Comparison of ENCODE assay signal across 9 mouse cellular contexts in the genomic region with DNA sequence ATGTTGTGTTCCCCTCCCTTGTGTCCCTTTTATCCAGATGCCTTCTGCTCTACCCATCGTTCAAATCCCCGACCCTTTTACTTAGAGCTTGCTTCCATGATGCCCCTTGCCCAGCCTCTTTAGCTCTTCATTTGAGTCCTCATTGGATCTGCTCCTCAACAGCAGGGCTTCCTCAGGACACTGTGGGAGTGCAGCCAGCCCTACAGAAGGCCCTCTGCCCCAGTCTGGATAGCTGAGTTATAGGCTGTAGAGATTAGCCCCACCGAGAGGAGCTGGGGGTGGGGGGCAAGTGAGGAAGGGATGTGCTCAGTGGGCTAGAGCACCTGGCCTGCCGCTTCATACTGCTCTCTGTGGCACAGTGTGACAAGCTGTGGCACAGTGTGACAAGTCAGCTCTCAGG.
DNase-seq lines count a peak whose midpoint lies in the region; ATAC-seq and TF ChIP-seq lines count a peak whose summit lies in the region.
"Had no signal": no experiment of that assay in that cellular context is flagged by ENCODE, and none has a peak within 500 bp of the region (broad histone marks: within the 10 kb centered on the region; RNA-seq: fewer than 3 reads in every experiment).

No protein-coding gene starts in this region.

- H3K36me3 ChIP-seq in forebrain, embryonic 15.5 days = no peaks in the 10 kb centered on the region
- no peaks in the 10 kb centered on the region for H3K36me3 ChIP-seq in midbrain, embryonic 14.5 days (ENCODE audit: control insufficient read depth, insufficient read depth, low read length)

- ATAC-seq in forebrain, embryonic 15.5 days (replicated peaks) = no peak
- no peak for ATAC-seq in midbrain, embryonic 14.5 days (ENCODE audit: low FRiP score, low TSS enrichment)
- no peak for ATAC-seq in frontal cortex, adult (ENCODE audit: low TSS enrichment)

- no peak for TF ChIP-seq POLR2A in cerebellum, adult 2 months (IDR thresholded peaks at IDR 0.05; ENCODE audit: borderline replicate concordance, insufficient read depth, low read length)

- no peaks in the 10 kb centered on the region for H3K27me3 ChIP-seq in cerebellum, adult 2 months (ENCODE audit: control insufficient read depth, insufficient read depth, low read length)
- H3K27me3 ChIP-seq in forebrain, embryonic 15.5 days = no peaks in the 10 kb centered on the region
- H3K27me3 ChIP-seq in midbrain, embryonic 14.5 days (ENCODE audit: control insufficient read depth, insufficient read depth, low read length) = no peaks in the 10 kb centered on the region

- peak overlapping the region; percentile 75 for H3K27ac ChIP-seq in cerebellum, adult 2 months (ENCODE audit: insufficient read depth, low read length)
- peak overlapping the region; percentile 50; the same call in 1 of the 2 replicates for H3K27ac ChIP-seq in forebrain, embryonic 15.5 days (replicated peaks)
- H3K27ac ChIP-seq in midbrain, embryonic 14.5 days (replicated peaks; ENCODE audit: low read depth, low read length) = peak overlapping the region; percentile 77
- H3K27ac ChIP-seq: macrophage had no signal

- no peak for TF ChIP-seq CTCF in cerebellum, adult 2 months (IDR thresholded peaks at IDR 0.05; ENCODE audit: borderline replicate concordance, insufficient read depth, low read depth, low read length)

- H3K9me3 ChIP-seq in forebrain, embryonic 15.5 days = no peaks in the 10 kb centered on the region
- no peaks in the 10 kb centered on the region for H3K9me3 ChIP-seq in midbrain, embryonic 14.5 days (ENCODE audit: control insufficient read depth, low read length)

- no peak overlapping the region for H3K4me3 ChIP-seq in cerebellum, adult 2 months (replicated peaks; ENCODE audit: insufficient read depth, low read depth, low read length)
- H3K4me3 ChIP-seq in forebrain, embryonic 15.5 days = no peak overlapping the region
- H3K4me3 ChIP-seq in midbrain, embryonic 14.5 days (replicated peaks; ENCODE audit: low read depth, low read length) = no peak overlapping the region

- no peak for DNase-seq in cerebellum, adult 2 months
- DNase-seq in cerebellum, adult 11 months = no peak
- DNase-seq in kidney, postnatal 10 days = peak; percentile 57
- no peak for DNase-seq in kidney, adult 9 months
- no peak for DNase-seq in midbrain, embryonic 14.5 days
- no peak for DNase-seq in left cerebral cortex, adult 18-20 months (ENCODE audit: low spot score in 2 of 2)

- H3K9ac ChIP-seq in forebrain, embryonic 15.5 days (replicated peaks) = no peak overlapping the region
- 0 out of 2 replicates have a peak overlapping the region, but pooled peaks have one; percentile 36 for H3K9ac ChIP-seq in midbrain, embryonic 14.5 days (replicated peaks; ENCODE audit: low read length)

- no peak overlapping the region for H3K4me2 ChIP-seq in forebrain, embryonic 15.5 days (replicated peaks)
- no peak overlapping the region for H3K4me2 ChIP-seq in midbrain, embryonic 14.5 days (ENCODE audit: low read length)

- peaks cover 88% of the 10 kb centered on the region for H3K4me1 ChIP-seq in cerebellum, adult 2 months (ENCODE audit: control insufficient read depth, insufficient read depth, low read length)
- H3K4me1 ChIP-seq in forebrain, embryonic 15.5 days = peaks cover 85% of the 10 kb centered on the region
- peaks cover 79% of the 10 kb centered on the region for H3K4me1 ChIP-seq in midbrain, embryonic 14.5 days (ENCODE audit: control insufficient read depth, insufficient read depth, low read length)

- WGBS in cerebellum, adult 2 months = 8% methylated on average over 4 of the region's 4 CpGs
- 46% methylated on average over 4 of the region's 4 CpGs for WGBS in forebrain, embryonic 15.5 days
- WGBS in midbrain, embryonic 14.5 days = 41% methylated on average over 4 of the region's 4 CpGs
